Mouse (Mus musculus): ENCODE results near the gene Zbtb16. TPM values are rescaled to one million over a fixed set of nuclear protein-coding genes. Genes with fewer than 3 reads are reported as not detected.

The Zbtb16 gene
- polyA plus RNA-seq, 1 experiment from 2014 or later: 5.4 TPM

DNA sequence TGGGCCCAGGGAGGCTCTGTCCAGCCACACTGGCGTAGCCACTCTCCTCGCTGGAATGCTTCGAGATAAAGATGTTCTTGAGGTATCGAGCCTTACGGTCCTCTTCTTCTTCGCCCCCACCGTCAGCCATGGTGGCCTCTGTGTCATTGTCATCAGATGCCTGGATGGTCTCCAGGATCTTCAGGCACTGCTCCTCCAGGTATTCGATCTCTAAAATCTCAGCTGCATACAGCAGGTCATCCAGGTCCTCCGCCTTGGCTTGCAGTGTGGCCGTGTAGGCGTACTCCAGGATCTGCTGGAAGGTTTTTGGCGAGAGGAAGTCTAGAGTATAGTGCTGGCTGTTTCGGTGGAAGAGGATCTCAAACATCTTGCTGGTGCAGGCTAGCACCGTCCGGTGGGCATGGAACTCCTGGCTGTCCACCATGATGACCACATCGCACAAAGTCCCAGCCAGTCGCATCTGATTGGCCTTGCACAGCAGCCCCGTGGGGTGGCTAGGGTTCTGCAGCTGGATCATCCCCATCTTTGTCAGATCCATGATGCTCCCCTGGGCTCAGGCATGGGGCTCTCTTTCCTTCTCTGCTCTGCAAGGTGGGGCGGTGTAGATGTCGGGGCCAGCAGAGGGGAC lies 3.4 kb downstream of the Zbtb16 start:
- Histone ChIP-seq H3K9me3 (replicated peaks; ENCODE audit: control insufficient read depth, low read length, poor library complexity, severe bottlenecking) (no peaks in the 10 kb centered on the region), H3K36me3 (ENCODE audit: control insufficient read depth, insufficient read depth, low read length) (no peaks in the 10 kb centered on the region), H3K27me3 (ENCODE audit: control insufficient read depth, insufficient read depth, low read depth, low read length) (no peaks in the 10 kb centered on the region), H3K4me3 (ENCODE audit: low read depth, low read length) (no peak overlapping the region), H3K9ac (ENCODE audit: low read depth, low read length) (no peak overlapping the region), H3K27ac (ENCODE audit: low read length) (no peak overlapping the region), H3K4me2 (ENCODE audit: low read length) (no peak overlapping the region), H3K4me1 (ENCODE audit: control insufficient read depth, insufficient read depth, low read length) (peaks cover 14% of the 10 kb centered on the region)
- no peak for ATAC-seq
- WGBS: 94% methylated on average over 20 of the region's 20 CpGs

- no peak for ATAC-seq
- Histone ChIP-seq H3K4me1 (ENCODE audit: control insufficient read depth, insufficient read depth, low read length) (peaks cover 9% of the 10 kb centered on the region), H3K4me2 (ENCODE audit: low read length) (no peak overlapping the region), H3K4me3 (ENCODE audit: low read depth, low read length) (no peak overlapping the region), H3K9ac (ENCODE audit: low read depth, low read length) (no peak overlapping the region), H3K9me3 (replicated peaks; ENCODE audit: control insufficient read depth, low read length, poor library complexity, severe bottlenecking) (no peaks in the 10 kb centered on the region), H3K27me3 (ENCODE audit: control insufficient read depth, insufficient read depth, low read depth, low read length) (no peaks in the 10 kb centered on the region), H3K36me3 (ENCODE audit: control insufficient read depth, insufficient read depth, low read length) (no peaks in the 10 kb centered on the region), H3K27ac (ENCODE audit: low read length) (no peak overlapping the region)
- 86% methylated on average over 23 of the region's 23 CpGs for WGBS
Measured at GRCm38 (mm10) chr9:48831560-48832460, 4.2 kb downstream of the Zbtb16 start.

GRCm38 (mm10) chr9:48828839-48829238 lies 7.2 kb downstream of the Zbtb16 start:
- Histone ChIP-seq H3K4me2 (ENCODE audit: low read length) (no peak overlapping the region), H3K36me3 (ENCODE audit: control insufficient read depth, insufficient read depth, low read length) (no peaks in the 10 kb centered on the region), H3K9ac (ENCODE audit: low read depth, low read length) (no peak overlapping the region), H3K27ac (ENCODE audit: low read length) (no peak overlapping the region), H3K9me3 (replicated peaks; ENCODE audit: control insufficient read depth, low read length, poor library complexity, severe bottlenecking) (no peaks in the 10 kb centered on the region), H3K4me1 (ENCODE audit: control insufficient read depth, insufficient read depth, low read length) (peaks cover 6% of the 10 kb centered on the region), H3K27me3 (ENCODE audit: control insufficient read depth, insufficient read depth, low read depth, low read length) (no peaks in the 10 kb centered on the region; the same call in 1 of the 2 replicates), H3K4me3 (ENCODE audit: low read depth, low read length) (no peak overlapping the region)
- ATAC-seq: no peak
- WGBS: 87% methylated on average over 7 of the region's 7 CpGs

DNA sequence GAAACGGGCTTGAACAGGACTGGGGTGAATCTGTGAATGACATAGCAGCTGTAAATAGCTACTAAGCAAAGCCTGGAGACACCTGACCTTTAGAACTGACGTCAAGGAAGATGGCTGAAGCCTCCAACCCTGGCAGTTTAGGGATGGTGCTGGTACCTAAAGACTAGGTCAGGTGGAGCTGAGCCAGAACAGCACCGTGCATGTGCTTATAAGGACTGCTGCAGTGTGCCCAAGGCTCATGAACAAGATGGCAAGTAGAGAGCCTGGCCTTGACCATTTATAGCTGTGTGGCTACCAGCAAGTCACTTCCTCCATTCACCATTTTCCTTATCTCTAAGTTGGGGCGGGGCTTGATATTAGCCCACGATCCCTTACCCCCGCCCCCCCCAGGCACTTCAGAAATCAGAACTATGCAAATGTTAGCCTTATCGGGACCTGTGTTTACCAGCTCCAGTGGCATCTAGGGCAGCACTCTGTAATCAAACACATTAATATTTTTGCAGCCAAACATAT lies 9.6 kb downstream of the Zbtb16 start:
- no peak for ATAC-seq
- 86% methylated on average over 7 of the region's 7 CpGs for WGBS
- H3K4me1 ChIP-seq (ENCODE audit: control insufficient read depth, insufficient read depth, low read length): peaks cover 13% of the 10 kb centered on the region; the same call in 1 of the 2 replicates
- H3K27me3 ChIP-seq (ENCODE audit: control insufficient read depth, insufficient read depth, low read depth, low read length): no peaks in the 10 kb centered on the region; the same call in 1 of the 2 replicates
- H3K4me2 ChIP-seq (ENCODE audit: low read length): no peak overlapping the region
- H3K36me3 ChIP-seq (ENCODE audit: control insufficient read depth, insufficient read depth, low read length): no peaks in the 10 kb centered on the region
- no peak overlapping the region for H3K27ac ChIP-seq (ENCODE audit: low read length)
- no peak overlapping the region for H3K9ac ChIP-seq (ENCODE audit: low read depth, low read length)
- no peaks in the 10 kb centered on the region for H3K9me3 ChIP-seq (replicated peaks; ENCODE audit: control insufficient read depth, low read length, poor library complexity, severe bottlenecking)
- H3K4me3 ChIP-seq (ENCODE audit: low read depth, low read length): no peak overlapping the region

DNA sequence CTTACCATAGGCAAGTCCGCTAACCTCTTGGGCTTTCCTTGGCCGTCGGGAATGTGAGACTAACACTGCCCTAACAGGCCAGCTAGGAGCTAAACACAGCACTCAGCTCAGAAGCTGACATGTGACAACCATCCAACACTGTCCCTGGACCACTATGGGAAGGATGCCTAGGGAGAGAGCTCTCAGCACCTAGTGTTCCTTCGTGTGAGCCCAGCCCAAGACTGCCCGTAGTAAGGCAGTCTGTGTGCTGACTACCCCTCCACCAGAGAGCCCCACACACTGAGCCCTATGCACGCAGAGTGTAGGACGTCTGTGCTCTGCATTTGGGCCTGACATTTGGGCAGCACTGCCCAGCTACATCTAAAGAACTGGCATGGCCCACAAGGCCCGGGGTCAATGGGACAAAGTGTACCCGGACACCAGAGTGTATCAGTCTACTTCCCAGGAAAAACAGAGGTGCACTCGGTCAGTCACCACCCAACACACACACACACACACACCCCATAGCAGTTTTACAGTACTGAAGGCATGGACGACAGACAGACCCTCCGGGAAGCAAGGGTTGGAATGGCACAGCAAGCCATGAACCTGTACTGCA lies 11.4 kb downstream of the Zbtb16 start:
- H3K27ac ChIP-seq (ENCODE audit: low read length): no peak overlapping the region
- no peak overlapping the region for H3K9ac ChIP-seq (ENCODE audit: low read depth, low read length)
- H3K9me3 ChIP-seq (replicated peaks; ENCODE audit: control insufficient read depth, low read length, poor library complexity, severe bottlenecking): no peaks in the 10 kb centered on the region
- H3K4me2 ChIP-seq (ENCODE audit: low read length): no peak overlapping the region
- peaks cover 13% of the 10 kb centered on the region; the same call in 1 of the 2 replicates for H3K4me1 ChIP-seq (ENCODE audit: control insufficient read depth, insufficient read depth, low read length)
- ATAC-seq: no peak
- WGBS: 61% methylated on average over 12 of the region's 12 CpGs
- no peak overlapping the region for H3K4me3 ChIP-seq (ENCODE audit: low read depth, low read length)
- no peaks in the 10 kb centered on the region for H3K36me3 ChIP-seq (ENCODE audit: control insufficient read depth, insufficient read depth, low read length)
- H3K27me3 ChIP-seq (ENCODE audit: control insufficient read depth, insufficient read depth, low read depth, low read length): no peaks in the 10 kb centered on the region; the same call in 1 of the 2 replicates

GRCm38 (mm10) chr9:48823851-48824250 lies 12.2 kb downstream of the Zbtb16 start:
- Histone ChIP-seq H3K4me3 (ENCODE audit: low read depth, low read length) (no peak overlapping the region), H3K9ac (ENCODE audit: low read depth, low read length) (no peak overlapping the region), H3K27ac (ENCODE audit: low read length) (no peak overlapping the region), H3K4me1 (ENCODE audit: control insufficient read depth, insufficient read depth, low read length) (peaks cover 13% of the 10 kb centered on the region; the same call in 1 of the 2 replicates), H3K9me3 (replicated peaks; ENCODE audit: control insufficient read depth, low read length, poor library complexity, severe bottlenecking) (no peaks in the 10 kb centered on the region), H3K27me3 (ENCODE audit: control insufficient read depth, insufficient read depth, low read depth, low read length) (no peaks in the 10 kb centered on the region; the same call in 1 of the 2 replicates), H3K36me3 (ENCODE audit: control insufficient read depth, insufficient read depth, low read length) (no peaks in the 10 kb centered on the region), H3K4me2 (ENCODE audit: low read length) (no peak overlapping the region)
- 19% methylated on average over 6 of the region's 6 CpGs for WGBS
- no peak for ATAC-seq

- H3K4me2 ChIP-seq (ENCODE audit: low read length): no peak overlapping the region
- H3K9me3 ChIP-seq (replicated peaks; ENCODE audit: control insufficient read depth, low read length, poor library complexity, severe bottlenecking): no peaks in the 10 kb centered on the region
- 18% methylated on average over 7 of the region's 7 CpGs for WGBS
- no peak overlapping the region for H3K4me3 ChIP-seq (ENCODE audit: low read depth, low read length)
- H3K27ac ChIP-seq (ENCODE audit: low read length): no peak overlapping the region
- no peak overlapping the region for H3K9ac ChIP-seq (ENCODE audit: low read depth, low read length)
- H3K4me1 ChIP-seq (ENCODE audit: control insufficient read depth, insufficient read depth, low read length): peaks cover 13% of the 10 kb centered on the region; the same call in 1 of the 2 replicates
- no peak for ATAC-seq
- no peaks in the 10 kb centered on the region; the same call in 1 of the 2 replicates for H3K27me3 ChIP-seq (ENCODE audit: control insufficient read depth, insufficient read depth, low read depth, low read length)
- no peaks in the 10 kb centered on the region for H3K36me3 ChIP-seq (ENCODE audit: control insufficient read depth, insufficient read depth, low read length)
Measured at GRCm38 (mm10) chr9:48823319-48823705, 12.7 kb downstream of the Zbtb16 start.

GRCm38 (mm10) chr9:48822586-48823318 lies 13.3 kb downstream of the Zbtb16 start:
- no peak; the same call in 1 of the 2 replicates for ATAC-seq
- Histone ChIP-seq H3K9ac (ENCODE audit: low read depth, low read length) (no peak overlapping the region), H3K27me3 (ENCODE audit: control insufficient read depth, insufficient read depth, low read depth, low read length) (no peaks in the 10 kb centered on the region; the same call in 1 of the 2 replicates), H3K27ac (ENCODE audit: low read length) (no peak overlapping the region), H3K4me2 (ENCODE audit: low read length) (no peak overlapping the region), H3K9me3 (replicated peaks; ENCODE audit: control insufficient read depth, low read length, poor library complexity, severe bottlenecking) (no peaks in the 10 kb centered on the region), H3K4me3 (ENCODE audit: low read depth, low read length) (no peak overlapping the region), H3K4me1 (ENCODE audit: control insufficient read depth, insufficient read depth, low read length) (peaks cover 13% of the 10 kb centered on the region; the same call in 1 of the 2 replicates), H3K36me3 (ENCODE audit: control insufficient read depth, insufficient read depth, low read length) (no peaks in the 10 kb centered on the region)
- WGBS: 23% methylated on average over 18 of the region's 18 CpGs
